Mouse (Mus musculus) 3134 (cell line): Measurements from ENCODE around the gene Tmem200a.

Experiments
- DNase-seq: peaks from one replicate; pipeline ENCODE4 v3.0.0-alpha.2; 2011; ENCODE audit warnings: low spot score; ENCODE audit not compliant: insufficient read length; ENCODE audit errors: extremely low read depth

Tmem200a gene

DNA sequence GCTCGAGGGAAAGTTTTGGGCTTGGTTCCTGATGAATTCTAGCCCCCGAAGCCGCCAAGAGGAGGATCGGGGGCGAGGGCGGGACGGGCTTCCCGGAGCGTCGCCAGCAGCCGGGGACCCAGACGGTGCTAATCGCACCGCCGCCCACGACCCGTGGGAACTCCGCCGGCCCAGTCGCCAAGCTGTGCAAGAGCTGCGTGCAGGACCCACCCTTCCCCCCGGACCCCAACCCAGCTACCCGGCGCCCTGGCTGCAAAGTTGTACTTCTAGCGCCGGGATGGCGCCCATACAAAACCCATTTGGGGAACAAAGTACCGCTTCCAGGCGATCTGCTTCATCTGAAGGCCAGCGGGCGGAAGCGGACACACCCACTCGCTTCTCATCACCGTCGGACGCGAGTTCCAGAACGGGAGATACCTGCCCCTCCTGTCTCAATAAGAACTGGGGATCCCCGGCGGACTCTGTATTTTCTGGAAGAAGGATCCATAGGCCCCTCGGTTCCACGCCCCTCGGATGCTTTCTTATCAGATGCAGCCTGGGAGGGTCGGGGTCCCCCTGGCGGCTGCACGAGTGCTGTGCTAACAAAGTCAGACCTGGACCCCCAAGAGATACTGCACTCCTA is at the start of gene Tmem200a:
Gene Tmem200a (minus strand): TSS at position 532 of the 622 bp plus-strand sequence.
- DNase-seq: no peak

DNA sequence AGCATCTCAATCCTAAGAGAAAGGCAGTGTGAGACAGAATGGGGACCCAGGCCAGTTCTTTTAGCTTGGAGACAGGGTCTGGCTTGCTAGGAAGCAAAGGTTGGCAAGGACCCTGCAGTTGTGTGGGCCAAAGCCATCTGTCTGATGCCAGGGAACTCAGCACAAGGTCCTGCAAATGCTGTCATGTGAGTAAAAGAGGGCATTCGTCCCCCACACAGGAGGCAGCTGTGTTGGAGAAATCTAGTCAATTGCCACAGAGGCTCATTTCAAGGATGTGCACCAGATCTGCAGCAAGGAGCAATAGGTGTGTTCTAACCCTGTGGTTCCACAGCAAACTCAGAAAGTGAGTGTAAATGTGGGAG is 41.0 kb upstream of the Tmem200a start:
- no peak for DNase-seq

DNA sequence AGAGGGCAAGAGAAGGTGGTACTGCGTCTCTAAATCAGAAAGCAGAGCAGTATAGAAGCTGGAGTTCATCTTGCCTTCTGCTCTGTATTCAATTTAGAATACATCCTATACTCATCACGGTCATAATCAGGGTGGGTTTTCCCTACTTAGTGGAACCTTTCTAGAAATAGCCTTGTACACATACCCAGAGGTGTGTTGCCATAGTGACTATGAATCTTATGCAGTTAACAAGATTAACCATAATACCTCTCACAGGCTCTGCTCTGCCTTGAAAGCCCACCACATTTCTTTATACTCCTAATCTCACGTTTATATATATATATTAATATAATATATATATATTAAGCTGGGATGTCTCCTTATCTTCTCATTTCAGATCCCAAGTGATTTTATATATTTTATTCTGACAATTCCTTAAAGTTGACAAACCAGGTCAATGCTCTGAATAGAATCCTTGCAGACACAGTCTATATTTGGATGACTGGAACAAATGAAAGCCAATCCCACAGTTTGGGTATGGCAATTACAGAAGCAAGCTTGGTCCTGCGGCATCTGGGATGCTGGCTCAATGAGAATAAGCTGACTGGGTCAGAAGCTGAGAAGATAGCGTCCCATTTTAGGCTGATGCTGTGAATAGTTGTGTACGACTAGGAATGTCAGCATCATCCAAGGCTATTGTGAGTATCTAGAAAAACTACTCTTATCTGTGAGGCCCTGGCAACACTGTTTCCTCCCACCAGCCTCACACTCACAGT is 40.4 kb upstream of the Tmem200a start:
- DNase-seq: no peak

DNA sequence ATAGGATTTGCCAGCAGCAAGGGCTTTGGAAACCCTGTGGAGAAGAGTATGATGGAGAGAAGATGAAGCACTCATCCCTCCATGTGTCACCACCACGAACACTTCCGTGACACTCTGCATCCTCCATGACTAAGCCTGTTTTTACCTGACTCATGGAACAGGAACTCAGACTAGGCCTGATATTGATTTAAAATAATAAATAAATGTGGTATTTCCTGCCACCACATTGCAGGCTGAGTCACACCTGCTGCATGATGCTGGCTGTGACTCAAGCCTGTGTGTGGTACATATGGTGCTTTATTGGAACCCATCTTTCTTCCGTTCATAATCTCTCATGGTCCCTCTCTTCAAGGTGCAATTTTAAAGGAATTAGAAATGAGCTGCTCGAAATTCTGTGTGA is 35.6 kb upstream of the Tmem200a start:
- peak; percentile 64 for DNase-seq

DNA sequence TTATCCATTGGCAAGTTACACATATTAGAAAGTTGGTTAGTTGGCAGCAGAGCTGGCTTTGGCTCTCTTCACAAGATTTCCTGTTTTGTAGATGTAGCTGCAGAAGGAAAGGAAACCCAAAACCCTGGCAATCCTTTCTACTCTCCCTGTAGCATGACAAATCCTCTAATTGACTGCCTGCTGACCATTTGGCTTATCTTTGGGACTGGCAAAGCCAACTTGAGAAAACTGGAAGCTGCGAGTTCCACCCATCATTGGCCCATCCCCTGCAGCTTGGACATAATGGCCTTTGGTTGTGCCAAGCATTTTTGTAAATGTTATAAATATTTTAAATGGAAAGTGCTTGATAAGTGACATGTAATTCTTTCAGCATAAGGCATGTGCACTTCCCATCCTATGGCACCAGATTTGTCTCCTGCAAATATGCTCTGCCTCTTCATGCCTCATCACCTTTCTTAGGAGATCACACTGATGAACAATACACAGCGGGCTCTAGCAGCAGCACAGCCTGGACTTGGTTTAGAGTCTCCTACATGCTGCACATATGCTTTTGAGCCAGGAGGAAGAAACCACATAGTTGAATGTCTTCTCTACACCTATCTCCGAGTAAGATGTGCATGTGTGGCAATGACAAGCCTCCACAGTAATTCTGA is 24.6 kb upstream of the Tmem200a start:
- no peak for DNase-seq

DNA sequence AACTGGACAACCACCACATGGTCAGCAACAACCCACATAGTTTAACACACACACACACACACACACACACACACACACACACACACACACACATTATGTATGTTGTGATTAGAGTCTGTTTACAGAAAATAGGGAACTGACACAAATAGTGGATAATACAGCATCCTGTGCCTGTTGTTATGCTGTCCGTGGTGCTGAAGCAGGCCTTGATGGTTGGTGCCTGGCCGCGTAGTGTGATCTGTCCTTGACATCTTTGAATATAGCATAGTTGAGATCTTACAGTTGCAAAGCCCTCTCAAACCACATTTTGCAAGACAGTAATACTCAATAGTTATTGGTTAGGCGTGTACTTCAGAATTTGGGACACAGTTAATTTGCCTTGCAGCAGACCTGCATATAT is 3.2 kb upstream of the Tmem200a start:
- no peak for DNase-seq

DNA sequence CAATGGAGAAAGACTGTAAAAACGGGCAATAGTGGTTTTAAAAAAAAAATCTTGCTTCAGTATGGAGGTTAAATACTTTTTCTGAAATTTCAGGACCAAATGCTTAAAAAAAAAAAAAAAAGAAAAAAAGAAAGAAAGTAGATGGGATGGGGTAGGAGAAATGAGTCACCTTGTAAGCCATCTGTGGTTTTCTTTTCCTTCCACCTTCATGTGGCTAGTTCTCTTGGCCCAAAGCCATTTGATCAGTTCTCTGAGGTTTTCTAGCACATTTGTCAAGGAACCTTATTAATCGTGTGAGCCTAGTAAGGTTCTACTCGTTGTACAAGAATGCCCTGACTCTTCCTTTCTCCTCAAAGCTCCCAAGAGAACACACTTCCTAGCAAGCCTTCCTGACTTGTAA is 826 bp upstream of the Tmem200a start:
- DNase-seq: no peak

DNA sequence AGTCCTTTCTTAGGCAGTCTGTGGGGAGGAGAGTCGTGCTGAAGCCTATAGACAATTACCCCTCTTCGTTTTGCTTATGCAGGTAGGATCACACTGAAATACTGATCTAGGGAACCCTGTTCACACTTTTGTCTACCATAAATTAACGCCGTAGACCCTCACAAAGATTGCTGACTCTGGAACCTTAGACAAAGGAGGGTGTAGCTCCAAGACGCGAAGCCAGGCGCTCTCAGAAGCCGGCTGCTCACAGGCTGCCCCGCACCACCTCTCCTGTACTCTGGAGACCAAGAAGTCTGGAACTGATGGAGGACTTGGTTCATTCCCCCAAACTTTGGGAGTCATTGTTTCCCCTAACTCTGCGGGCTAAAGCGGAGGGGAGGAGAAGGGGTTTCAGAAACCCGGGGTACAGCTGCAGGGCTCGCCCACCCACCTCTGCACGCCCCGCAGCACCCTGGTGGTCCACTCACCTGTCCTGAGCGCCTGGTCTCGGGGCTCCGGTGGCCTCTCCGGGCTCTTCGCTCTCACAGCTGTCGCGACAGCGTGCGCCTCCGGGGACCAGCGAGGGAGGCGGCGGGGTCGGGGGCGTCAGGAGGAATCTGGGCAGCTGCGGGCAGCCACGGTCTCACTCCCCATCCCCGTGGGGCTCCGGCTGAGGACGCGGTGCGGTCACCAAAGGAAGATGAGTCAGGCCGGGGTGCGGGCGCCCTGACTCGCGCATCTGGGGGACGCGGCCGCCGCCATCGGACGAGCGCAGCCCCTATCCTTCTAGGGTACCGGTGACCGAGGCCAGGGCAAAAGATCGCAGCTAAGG is 976 bp downstream of the Tmem200a start, which contains the start of gene Gm9767:
Gene Gm9767 (plus strand): TSS at position 585 of the 811 bp plus-strand sequence.
- DNase-seq: no peak

DNA sequence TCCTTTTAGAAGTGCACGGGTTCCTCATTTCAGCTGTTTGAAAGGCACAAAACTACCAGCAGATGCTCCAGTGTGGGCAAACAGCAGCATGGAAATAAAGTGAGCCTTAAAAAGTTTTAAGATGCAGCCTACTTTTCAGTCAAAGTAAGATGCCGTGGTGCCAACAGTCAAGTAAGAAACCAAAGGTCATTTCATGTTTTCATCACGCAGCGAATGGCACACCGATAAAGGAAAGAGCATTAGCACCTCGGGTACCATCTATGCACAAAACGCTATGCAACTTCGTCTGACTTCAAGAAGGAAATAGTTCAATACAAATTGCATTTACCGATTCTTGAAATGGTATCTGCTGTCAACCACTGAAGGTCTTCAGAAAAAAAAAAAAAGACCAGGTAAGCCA is 1.9 kb downstream of the Tmem200a start:
- no peak for DNase-seq

DNA sequence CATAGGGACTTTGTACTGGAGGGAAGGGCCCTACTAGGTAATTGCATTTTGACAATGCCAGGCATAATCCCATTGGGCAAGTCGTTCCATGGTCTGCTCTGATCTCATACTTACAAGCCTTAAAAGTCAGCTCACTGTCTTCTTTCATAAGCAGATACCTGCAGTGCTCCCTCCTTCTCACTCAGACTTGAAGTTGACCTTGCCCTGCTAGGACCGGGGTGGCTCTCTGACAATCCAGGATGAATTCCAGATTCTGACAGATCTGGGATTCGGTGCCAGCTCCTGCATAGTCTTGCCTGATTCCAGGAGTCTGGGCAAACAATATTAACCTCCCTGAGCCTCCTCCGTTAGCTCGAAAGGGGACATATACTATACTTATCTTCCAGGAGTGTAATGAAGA is 6.9 kb downstream of the Tmem200a start:
- DNase-seq: no peak

DNA sequence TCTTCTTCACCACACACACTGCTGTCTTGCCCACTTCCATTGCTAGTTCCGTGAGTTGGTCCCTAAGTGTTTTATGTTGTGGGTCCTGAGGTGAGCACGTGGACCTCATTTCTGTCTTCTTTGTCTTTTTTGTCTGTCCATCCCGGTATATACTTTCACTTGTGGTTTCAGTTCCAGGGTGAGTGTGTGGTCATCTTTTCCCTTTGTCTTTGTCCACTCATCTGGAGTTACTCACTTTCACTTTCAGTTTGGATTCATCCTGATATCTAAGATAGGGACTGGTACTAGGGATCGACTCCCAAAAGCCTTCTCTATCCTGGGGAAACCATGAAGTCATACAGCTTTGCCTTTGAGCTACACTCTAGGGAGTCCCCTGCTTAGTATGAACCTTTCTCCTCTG is 15.8 kb downstream of the Tmem200a start:
- DNase-seq: peak; percentile 10

DNA sequence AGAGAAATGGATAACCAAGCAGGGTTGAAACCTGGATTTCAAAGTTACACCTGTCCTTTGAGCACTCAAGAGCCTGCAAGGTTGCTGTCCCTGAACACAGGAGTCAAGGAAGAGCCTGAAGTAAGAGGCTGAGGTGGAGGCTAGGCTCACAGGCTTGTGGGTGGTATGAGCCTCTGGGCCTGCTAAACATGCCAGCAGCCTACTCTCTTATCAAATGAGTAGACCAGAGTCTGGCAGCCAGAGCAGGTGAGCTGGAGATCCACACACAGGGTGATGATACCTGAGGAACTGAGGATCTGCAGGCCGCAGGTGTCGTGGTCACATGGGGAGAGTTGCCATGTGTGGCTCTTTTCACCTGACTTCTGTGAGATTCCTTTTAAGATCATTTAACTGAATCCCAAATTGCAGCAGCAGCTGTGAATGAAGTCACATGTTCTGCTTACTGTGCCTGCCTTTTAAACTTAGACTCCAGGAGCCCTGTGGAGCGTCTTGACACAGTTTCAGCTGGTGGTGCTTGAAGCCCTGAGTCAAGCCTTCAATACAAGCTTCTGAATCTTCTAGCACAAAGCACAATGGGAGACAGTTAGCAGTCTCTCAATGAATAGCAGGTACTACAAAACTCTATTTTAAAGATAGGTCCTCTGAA is 19.1 kb downstream of the Tmem200a start:
- no peak for DNase-seq

DNA sequence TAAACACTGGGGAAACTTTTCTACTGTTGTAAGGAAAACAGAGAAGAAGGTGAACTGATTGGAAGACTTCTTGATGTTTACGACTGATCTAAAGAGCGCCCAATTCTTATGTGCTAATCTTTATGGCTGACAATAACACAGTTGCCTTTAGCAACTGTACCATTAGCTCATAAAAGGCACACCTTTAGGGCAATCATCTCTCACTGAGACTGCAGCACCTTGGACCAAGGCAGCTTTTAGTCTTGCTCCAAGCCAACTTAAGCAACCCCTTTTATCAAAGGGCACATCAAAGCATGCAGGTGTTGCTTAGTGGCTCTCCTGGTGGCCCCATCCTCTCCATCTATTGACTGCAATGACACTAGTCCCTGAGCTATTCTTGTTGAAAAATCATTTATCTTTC is 27.7 kb downstream of the Tmem200a start:
- DNase-seq: no peak

DNA sequence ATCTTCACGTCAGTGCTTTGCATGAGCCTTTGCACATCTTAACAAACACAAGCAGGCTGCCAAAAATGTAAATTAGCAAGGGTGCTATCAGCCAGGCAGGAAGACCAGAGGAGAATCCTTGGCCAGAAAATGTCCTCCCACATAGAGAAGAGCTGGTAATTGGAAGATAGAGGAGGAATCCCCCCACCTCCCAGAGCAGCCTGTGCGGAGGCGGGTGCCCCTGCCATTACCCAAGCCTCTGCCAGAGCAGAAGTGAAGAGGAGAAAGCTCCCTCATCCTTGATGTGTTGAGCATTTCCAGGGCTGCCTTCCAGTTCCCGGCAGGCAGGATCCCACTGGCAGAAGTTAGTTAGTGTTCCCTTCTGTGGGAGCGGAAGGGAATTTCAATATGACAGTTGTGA is 43.9 kb downstream of the Tmem200a start:
- DNase-seq: no peak

DNA sequence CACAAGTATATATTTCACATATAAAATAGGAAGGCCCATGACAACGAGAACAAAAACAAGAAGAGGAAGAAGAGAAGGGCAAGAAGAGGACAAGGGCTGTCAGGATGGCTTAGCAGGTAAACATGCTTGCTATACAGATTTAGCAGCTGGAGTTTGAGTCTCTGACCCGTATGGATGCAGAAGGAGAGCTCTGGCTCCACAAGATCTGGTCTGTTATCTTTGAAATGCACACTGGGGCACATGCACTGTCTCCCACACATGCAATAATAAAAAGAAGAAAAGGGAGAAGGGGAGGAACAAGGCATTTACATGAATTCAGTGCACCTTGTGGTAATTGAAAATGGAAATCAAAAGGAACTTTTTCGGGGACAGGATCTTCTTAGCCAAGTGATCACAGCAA is 60.1 kb downstream of the Tmem200a start:
- DNase-seq: no peak

DNA sequence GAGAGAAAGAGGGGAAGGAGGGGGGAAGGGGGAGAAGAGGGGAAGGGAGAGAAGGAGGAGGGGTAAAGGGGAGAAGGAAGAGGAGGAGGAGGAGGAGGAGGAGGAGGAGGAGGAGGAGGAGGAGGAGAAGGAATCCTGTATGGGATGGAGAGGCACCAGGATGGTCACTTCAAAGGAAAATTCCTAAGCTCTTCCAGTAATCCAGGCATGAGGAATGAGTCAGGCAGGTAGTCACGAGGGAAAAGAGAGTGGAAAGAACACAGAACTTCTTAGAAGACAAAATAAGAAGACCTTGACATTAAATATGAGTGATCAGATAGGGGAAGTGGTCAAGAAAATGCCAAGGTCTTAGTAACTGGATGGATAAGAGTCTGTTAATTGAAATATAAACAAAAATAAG is 64.6 kb downstream of the Tmem200a start:
- DNase-seq: no peak

DNA sequence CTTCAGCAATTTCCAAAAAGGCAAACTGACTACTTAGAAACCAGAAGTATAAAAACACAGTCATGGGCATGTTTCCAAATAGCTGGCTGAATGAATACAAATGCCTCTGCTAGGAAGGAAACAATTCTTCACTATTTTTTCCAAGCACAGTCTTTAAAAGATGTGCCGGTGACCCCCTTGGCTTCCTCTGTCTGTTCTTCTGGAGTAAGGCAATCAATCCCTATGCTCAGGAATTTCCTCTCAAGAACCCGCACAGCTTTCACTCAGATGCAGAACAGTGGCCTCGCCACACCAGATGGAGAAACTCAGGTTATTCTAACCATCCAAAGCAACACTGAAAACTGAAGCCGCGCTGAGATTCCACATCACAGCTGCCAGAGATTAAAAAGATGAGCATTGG is 69.9 kb downstream of the Tmem200a start:
- DNase-seq: no peak

DNA sequence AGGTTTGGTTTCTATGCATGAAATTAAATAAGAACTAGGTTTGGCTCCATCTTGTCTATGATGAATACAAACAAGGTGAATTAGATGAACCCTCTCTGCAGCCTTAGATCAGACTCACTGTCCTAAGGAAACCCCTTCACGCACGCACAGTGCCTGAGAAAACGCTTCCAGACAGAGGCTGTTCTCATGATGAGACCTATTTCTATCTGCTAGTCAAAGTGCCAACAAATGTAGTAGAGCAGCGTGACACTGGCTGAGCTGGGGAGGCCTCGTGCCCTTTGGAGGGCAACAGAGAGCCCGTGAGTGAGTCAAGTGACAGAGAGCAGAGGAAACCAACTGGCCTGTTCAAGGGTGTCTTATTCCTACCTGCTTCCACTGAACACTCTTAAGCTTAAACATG is 73.4 kb downstream of the Tmem200a start:
- DNase-seq: no peak

DNA sequence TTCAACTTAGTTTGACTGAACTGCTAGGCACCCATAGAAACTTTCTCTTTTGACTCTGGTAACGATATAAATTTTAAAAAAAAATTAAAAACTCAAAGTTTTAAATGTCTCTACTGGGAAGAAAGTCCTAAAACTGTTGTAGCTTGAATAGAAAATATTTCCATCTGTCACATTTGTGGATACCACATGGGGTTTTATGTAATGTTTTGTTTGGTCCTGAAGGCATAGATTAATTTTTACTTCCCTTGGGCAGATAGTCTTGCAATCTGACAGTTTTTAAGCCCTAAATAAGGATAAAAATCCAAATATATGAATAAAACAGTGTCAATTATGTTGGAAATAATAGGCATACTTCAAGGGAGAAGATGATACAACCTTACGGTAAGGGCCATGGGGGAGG is 78.0 kb downstream of the Tmem200a start:
- no peak for DNase-seq

DNA sequence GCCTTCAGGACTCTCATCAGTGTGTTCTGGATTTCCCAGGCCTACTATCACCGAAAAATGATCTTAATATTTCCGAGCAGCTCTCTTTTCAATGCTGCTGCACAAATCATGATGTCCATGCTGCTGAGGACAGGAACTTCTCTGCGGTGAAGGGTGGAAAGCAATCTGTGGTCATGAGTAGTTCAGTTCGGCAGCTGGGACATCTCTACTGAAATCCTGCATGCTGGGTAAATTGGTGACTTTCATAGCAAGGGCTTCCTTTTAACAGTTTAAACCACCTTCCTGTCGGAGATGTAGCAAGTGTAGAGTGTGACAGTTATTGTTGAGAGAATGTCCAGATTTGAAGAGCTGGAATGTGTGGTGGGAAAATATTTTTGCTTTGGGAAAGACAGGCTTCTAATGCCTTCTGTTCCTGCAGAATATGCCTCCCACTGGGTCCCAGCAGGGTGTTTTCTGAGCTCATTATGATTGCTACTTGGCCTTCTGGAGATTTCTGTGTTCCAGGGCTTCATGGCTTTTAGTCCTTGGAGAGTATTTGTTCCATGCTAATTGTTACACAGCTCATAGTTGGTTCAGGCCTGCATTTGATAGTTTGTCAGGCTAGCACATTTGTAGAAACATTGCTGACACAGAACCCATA is 79.4 kb downstream of the Tmem200a start:
- DNase-seq: no peak
